Mouse (Mus musculus): ENCODE measurements around the gene Nphp4. TPM values are rescaled to one million over a fixed set of nuclear protein-coding genes. Genes with fewer than 3 reads are reported as not detected.
A peak's percentile ranks its signal among the peaks of the same experiment; 100 is the strongest.

Nphp4 gene
- polyA plus RNA-seq, 1 experiment from 2014 or later = 1.3 TPM

DNA sequence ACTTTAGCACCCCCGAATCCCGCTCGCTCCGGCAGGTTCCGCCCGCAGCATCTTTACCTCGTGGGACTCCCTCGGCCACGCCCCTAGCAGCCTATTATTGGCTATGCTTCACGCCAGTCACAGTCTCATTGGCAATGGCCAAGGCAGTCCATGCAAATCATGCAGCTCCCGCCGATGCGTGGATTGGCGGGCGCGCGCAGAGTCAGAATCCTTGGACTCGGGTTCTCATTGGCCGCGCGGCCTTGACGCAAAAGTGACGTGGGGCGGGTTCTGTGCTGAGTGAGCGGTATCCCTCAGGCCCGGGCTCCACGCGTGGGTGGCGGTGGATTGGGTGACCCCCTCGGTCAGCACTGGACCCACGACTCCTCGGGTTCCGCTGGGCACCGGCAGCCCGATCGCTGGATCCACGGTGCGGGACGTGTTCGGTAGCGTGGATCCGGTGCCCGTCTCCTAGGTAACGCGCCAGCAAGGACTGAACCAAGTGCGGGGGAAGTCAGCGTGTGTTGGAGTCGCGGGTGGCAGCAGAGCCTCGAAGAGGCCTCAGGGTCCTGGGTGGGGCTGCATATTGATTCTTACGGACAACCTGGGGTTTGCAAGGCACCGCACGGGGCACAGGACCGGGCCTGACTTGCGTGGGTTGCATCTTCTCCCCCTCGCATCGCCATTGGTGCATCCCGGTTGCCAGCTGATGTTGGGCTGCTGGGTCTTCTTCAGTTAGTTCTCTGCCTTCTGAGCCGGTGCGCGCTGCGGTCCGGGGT, 1.1 kb downstream of the Nphp4 start, which contains the start of gene Kcnab2:
Gene Kcnab2, minus strand, starts transcription at position 406 of the 758 bp plus-strand sequence.
- peak; percentile 100 for DNase-seq (ENCODE audit: low spot score)

DNA sequence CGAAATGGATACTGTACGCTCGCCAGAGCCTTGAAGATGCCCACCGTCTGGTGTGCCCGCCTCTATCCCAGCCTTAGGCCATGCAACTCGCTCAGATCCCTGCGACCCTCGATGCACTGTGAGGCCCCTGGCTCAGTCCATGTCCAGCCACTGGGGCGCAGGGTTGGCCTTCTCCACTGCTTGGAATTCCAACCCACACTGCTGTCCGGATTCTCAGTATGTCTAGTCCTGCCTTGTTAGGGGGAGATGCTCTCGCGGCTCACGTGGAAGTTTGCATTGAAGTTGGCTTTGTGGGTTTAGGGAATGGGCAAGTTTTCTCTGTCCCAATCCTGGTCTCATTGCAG, 1.7 kb downstream of the Nphp4 start:
- no peak for DNase-seq (ENCODE audit: low spot score)

DNA sequence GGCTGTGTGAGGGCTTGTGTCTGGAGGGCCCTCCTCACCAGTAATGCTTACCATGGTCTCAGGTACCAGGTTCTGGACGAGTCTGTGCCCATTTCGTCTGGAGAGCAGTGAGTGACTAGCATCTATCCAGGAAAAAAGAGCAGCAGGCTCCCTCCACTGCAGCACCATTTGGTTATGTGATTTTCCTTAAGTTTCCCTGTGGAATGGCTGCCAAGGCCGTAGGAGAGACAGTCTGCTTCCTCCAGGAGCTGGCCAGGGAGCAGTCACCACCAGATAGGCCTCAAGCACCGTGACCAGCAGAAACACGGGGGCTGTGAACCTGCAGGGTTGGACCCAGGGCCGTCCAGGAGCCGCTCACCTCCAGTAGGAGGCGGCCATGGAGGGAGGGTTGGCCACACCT, 3.9 kb downstream of the Nphp4 start:
- no peak for DNase-seq (ENCODE audit: low spot score)

DNA sequence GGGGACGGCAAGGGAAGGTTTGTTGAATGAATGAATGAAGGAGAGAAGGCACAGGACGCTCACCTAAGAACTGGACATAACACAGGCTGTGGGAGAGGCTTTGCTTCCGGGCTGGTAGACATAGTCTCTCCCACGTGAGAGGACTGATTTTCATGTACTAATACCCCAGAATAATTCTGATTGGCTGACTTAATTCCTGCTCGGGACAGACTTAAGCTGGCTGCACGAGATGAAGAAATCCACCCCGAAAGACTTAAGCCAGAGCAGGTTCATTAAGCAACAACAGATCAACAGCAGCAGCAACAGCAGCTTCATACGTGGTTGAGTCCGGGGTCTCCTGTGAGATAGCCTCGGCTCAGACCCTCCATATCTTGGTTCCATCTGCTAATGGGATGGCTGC, 11.5 kb downstream of the Nphp4 start:
- DNase-seq (ENCODE audit: low spot score) = no peak

DNA sequence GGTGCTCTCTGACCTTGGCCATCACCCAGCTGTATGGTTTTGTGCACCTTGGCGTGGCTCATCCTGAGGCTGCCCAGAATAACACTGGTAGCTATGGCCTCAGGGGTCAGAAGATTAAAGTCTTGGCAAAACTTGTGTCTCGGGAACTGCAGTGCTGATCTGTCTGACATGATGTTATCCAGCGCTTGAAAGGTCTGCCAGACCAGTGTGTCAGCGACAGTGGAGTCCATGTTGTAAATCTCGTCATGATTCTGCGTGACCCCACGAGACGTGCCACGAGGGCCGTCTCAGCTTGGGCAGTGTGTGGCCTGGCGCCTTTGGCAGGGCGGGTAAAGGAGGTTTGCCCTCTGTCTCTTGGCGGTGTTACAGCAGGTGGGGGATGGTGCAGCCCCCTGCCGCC, 13.8 kb downstream of the Nphp4 start:
- no peak for DNase-seq (ENCODE audit: low spot score)

DNA sequence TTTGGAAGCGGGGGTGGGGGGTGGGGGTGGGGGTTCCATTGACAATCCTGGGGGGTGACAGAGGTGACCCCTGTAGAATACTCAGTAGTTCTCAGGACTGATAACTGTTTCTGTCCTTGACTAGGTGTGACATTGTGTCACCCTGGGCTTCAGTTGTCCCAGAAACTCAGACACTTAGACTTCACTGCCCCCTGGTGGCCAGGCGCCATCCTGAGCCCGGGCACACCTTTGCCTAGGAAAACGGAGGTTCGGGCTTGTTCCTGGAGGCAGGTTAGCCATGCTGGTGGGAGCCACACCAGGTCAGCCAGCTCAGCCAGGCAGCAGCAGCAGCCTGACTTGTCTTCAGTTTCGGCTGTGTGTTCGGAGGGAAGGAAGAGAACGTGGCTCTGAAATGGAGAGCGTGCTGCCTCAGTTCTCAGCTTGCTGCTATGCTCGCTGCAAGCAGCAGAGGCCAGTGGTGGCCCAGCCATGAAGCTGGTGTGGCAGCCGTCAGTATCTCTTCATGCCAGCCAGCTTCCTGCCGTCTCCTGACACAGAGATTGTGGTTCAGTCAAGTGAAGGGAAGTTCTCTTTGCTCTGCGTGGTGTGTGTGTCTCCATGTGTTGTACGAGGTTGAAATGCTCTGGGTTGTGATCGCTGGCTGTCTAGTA, 14.9 kb downstream of the Nphp4 start:
- DNase-seq (ENCODE audit: low spot score) = peak; percentile 77

DNA sequence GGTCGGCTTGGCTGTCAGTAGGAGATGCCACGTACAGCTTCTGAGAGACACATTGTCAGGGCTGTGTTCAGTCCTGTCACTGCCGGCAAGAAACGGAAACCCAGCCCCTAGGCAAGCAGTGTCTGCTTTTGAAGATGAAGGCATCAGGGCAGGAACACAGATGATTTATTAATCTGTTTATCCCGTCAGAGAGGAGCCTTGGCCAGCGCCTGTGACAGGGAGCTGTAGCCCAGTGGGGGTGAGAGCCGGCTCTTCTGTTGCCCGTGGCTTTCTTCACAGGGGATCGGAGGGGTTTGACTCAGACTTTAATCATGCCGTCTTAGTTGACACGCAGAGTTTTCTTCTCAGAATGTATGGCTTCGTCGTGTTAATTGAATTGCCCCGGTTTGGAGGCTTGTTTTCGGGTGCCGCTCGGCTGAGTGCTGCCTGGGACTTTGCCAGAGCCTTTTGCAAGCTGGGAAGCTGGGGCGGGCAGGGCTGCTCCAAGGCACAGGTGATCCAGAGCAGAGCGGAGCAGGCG, 17.9 kb downstream of the Nphp4 start:
- no peak for DNase-seq (ENCODE audit: low spot score)

DNA sequence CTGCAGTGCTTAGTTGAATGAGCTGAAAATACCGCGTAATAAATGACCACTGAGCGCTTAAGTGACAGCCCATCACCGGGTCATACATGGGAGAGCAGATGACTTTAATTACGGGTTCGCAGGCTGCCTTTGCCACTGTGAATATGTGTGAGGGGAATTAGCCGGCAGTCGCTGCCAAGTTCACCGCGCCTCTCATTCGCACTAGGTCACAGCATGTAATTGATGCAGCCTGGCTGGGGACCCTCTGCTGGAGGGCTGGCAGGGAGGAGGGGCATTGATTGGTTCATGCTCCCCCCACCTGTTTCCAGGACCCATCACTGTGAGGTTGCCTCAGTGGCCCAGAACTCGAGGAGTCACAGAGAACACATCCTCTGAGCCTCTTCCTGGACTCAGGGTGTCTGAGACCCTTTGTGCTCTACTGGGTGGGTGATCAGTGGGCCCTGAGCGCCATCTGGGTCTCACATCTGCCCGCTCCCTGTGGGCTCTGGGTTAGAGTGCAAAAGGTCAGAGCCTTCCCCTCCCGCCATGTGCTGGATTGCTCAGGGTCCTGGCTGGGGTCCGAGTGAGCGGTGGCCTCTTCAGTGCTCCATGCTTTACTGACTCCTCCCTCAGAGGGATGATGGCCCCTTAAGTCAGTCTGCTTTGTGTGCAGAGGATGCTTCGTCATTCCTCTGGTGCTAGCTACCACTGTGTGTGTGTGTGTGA, 35.9 kb downstream of the Nphp4 start:
- no peak for DNase-seq (ENCODE audit: low spot score)

DNA sequence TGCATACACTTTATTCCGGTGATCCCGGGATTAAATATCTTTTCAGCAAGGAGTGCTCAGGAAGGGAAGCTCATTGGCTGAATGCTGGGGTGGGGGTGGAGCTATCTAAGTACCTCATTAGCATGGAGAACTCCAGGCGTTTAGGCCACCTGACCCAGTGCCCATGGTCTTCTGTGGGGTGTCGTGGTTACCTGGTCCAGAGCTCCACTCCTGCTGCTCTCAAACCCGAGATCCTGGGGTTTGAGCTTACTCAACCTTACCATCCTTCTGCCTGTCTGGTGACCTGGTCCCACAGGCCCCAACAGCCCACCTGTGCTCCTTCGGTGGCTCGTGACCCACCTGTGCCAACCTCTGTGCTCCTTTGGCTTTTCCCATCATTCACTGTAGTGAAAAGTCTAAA, 38.4 kb downstream of the Nphp4 start:
- DNase-seq (ENCODE audit: low spot score) = no peak

DNA sequence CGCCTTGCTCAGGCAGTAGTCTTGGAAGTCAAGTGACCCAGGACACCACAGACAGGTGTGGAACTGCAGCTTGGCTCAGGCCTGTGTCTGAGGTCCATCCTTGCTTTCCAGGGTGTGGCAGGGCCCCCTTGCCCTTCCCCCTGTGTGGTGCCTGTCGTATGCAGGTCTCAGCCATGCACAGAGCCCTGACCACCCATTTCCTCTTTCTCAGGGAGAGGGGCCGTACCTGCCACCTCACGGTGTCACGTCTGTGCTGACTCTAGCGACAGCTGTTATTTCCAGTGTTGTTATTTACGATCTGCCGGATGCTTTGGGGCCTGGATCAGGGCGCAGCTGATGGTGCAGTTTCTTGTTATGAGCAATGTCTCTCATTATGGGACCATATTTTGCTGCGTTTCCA, 42.6 kb downstream of the Nphp4 start:
- DNase-seq (ENCODE audit: low spot score) = no peak

DNA sequence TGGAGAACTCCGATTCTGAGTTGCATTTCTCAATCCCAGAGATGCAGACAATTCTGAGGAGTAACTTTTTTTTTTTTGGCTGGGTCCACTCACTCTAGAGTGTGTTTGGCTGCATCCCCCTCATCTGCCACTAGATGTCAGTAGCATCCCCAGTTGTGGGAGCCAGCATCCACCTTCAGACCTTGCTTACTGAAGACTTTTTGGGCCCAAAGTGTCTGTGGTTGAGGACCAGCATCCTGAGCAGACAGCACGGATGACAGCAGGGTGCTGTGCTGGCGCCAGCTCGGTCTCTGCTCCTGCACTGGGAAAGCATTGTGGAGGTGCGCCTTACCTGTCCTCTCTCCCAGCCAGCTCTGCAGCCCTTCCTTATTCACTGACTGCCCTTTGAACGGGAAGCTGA, 43.6 kb downstream of the Nphp4 start:
- DNase-seq (ENCODE audit: low spot score) = peak; percentile 52

DNA sequence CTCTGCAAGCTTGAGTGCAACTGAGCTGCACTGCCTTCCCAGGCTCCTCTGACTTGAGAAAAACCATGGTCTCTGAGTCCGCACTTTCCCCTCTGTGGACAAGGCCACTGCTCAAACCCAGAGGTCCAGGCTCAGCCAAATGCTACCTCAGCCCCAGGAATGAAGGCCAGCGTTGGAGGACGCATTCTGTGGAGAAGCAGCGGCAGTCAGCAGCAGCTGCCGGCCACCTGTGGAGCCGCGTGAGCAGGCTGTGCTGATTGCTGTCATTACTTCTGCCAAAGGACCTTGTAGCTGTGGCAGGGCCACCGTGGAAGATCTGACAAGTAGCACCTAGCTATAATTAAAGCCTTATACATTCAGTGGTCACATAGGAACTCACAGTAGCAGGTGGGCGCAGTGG, 56.4 kb downstream of the Nphp4 start:
- no peak for DNase-seq (ENCODE audit: low spot score)

DNA sequence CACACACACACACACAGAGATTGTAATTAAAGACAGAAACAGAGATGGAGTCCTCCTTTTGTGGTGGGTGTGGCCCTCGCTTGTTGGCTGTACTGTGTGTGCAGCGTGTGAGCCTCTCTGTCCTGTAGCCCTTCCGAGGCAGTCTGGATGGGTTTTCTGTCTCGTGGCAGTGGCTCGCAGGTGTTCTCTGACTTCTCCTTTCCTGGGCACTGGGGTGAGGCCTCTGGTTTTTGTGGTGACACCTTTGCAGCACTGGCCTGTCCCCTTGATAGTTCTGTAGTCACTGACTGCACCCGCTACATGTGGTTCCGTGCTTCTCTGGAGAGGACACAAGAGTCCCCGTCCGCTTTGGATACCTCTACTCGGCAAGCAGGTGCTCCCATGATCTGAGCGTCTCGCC, 63.2 kb downstream of the Nphp4 start:
- DNase-seq (ENCODE audit: low spot score) = no peak

DNA sequence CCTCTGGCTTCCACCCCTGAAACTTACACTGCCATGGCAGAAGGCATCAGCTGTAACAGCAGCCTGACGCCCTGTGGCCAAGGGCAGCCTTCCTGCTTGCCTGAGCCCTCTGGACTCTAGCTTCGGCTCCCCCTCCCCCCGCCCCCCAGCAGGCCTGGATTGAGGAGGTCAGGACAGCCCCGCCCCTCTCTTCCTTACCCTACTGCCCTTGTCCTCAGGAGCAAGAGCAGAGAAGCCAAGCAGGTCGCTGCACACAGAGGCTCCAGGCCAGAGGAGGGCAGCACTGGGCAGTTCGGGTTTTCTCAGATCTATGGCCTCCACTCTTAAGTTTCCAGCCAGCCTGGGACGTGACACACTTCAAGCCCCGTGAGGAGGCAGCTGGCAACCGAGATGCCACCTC, 64.7 kb downstream of the Nphp4 start:
- DNase-seq (ENCODE audit: low spot score) = no peak

DNA sequence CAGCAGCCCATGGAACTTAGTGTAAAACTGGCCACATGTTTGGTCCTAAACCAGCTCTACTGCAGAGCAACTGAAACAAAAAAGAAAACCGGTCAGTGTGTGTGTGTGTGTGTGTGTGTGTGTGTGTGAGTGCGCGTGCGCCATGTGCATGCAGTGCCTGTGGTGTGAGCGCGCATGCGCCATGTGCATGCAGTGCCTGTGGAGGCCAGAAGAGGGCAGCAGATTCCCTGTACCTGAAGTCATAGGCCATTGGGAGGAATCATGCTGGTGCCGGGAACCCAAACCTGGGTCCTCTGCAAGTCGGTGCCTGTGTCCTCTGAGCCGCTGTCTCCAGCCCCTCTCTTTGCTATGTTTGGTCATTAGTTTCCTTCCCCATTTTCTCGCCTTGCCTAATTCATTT, 65.9 kb downstream of the Nphp4 start:
- no peak for DNase-seq (ENCODE audit: low spot score)

DNA sequence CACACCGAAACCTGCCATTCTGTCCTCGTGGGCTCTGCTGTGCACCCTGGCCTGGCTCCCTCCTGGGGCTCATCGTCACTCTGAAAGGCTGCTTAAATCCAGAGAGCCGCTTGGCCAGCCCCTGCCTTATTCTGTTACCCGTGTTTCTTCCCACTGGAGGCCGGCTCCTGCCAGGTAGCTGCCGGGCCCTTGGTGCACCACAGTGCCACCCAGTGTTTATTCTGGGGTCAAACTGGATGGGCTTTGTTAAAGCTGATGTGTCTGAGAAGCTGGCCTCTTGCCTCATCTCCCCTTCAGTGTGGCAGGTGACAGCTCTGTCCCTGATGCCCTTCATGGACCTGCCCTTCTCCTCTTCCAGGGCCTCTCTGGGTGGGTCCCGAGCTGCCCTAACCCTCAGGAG, 70.0 kb downstream of the Nphp4 start:
- no peak for DNase-seq (ENCODE audit: low spot score)

DNA sequence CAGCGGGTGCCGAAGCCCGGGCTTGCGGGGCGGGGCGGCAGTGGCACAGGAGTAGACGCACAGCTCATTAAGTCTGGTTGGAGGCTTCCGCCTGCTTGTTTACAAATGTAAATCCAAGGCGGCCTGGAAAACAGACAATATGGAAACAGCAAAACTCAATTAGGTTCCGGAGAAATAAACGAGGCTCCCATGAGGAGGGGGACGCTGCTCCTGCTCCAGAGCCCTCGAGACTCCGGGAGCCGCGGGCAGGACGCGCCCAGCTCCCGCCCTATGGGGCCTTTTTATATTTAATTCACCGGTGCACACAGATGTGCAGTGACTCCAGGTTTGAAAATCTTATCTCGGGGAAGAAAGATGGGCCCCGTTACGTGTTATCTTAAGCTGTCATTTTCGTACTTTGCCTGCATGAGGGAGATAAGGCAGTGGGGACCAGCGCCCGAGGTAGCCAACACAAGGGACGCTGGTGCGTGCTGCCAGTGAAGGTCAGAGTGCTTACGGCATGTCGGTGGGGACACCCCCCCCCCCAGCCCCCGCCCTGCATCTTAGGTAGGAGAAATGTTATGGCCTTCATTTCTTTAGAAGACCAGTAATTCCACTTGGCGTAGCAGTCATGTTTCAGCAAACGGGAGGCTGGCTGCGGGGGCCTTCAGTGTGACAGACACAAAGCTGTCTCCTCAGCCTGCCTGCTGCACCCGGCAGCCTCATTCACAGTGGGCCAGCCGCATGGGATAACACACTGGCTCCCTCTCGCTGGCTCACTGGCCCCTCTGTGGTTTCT, 71.6 kb downstream of the Nphp4 start:
- no peak for DNase-seq (ENCODE audit: low spot score)

DNA sequence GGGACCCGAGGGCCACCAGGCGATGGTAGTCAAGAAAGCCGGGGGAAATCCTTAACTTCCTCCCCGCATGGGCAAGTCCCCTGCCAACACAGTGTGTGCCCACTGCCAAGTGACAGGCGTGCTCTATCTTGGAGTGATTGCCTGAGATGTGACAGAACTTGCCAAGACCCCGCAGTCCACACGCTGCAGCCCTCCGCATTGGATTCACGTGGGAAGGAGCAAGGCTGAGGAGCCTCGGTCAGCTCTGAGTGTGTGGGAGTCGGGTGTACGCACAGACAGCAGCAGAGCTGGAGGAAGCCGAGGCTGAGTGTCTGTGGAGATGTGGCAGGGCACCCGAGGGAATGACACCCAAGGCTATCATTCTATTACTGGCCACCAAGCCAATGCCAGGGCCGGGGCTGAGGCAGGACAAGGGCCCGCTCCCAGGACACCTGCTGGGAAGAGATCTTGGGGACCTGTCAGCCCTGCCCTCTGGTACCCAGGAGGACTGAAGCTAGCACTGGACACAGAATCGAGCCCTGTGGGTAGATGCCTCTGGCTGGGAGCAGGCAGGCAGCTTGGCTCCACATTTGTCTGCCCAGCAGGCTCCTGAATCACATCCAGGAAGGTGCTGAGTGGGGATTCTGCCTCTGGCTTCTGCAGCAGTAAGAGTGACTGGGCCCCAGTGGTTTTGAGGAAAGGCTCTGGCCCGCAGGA, 73.1 kb downstream of the Nphp4 start:
- no peak for DNase-seq (ENCODE audit: low spot score)

DNA sequence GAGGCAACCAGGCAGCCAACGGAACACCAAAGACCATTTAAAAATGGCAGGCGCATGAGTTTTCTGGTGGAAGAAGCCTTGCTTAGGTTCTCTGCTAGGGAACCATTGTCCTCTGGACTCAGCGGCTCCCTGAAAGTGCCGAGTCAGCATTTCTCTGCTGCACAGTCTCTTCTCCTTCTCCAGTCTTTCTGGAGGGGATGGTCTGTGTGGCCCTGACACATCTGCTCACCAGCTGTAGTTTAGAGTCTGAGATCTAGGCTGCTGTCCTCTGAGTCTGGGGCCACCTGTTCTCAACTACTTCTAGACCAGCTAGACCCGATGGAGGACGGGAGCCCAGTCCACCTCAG, 73.7 kb downstream of the Nphp4 start:
- no peak for DNase-seq (ENCODE audit: low spot score)

DNA sequence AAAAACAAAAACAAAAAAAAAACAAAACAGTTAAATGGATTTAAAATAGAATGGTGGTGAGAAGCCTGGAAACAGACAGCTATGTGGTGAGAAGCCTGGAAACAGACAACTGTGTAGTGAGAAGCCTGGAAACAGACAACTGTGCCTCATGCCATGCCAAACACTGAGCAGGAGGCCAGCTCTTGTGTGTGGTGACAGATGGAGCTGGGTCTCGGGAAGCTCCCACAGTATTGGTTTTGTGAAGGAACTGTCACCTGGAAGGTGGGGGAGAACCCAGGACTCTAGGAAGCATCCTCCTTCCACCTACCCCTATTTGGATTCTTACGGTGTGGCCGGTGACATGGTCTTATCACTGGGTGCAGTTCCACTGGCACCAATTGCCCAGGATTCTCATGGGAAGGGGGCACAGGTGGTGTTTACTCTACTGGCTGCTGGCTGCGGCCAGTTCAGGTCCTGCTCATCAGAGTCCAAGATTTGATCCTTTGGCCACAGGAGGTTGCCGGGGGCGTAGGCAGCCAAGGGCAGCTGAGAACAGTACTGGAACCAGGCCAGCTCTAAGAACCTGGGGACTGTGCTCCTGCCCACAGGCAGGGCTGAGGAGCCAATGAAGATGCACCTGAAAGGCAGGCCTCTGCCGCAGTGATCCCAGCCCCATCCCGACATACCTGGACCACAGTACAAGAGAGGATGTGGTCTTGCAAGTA, 77.2 kb downstream of the Nphp4 start:
- no peak for DNase-seq (ENCODE audit: low spot score)

DNA sequence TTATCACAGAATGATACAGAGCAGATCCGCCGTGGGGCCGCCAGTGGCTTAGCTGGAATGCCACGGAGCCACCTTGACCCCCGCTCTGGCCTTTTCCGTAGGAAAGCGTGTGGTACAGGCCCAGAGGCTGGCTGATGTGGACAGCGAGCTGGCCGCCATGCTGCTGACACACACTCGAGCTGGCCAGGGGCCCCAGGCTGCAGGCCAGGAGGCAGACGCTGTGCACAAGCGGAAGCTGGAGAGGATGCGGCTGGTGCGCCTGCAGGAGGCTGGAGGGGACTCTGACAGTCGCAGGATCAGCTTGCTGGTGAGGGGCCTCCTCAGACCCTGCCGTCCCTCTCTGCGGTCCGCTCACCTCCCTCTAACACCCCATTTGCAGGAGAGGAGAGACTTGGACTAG, 77.9 kb downstream of the Nphp4 start:
- DNase-seq (ENCODE audit: low spot score) = no peak
